Mouse (Mus musculus): ENCODE measurements around the gene Mrpl46. TPM values are rescaled to one million over a fixed set of nuclear protein-coding genes. Genes with fewer than 3 reads are reported as not detected.
A peak's percentile ranks its signal among the peaks of the same experiment; 100 is the strongest.

Mrpl46 gene
- 63.5 and 63.6 TPM in 2 replicates for polyA plus RNA-seq (2015; fragmentation: Nextera tagmentation; extraction: Ambion mirVana)

GRCm38 (mm10) chr7:78782639-78783581 is at the start of gene Mrpl46, which contains the start of gene Mrps11:
TSS of gene Mrpl46 (minus strand) at chr7:78783531.
TSS of gene Mrps11 (plus strand) at chr7:78783119.
- no peak within 1 kb of the TSS for H3K27ac ChIP-seq
- H3K4me3 ChIP-seq = peak within 1 kb of the TSS; percentile 87
- peak within 1 kb of the TSS; percentile 95 for H3K4me2 ChIP-seq
- peak; percentile 99 for ATAC-seq
- peaks cover 25% of the 10 kb centered on the region for H3K4me1 ChIP-seq
- H3K36me3 ChIP-seq (ENCODE audit: poor library complexity, severe bottlenecking) = peaks cover 34% of the 10 kb centered on the region
- WGBS = under 1% methylated on average over 44 of the region's 44 CpGs
- peak within 1 kb of the TSS; percentile 86 for H3K9ac ChIP-seq
- no peaks in the 10 kb centered on the region for H3K27me3 ChIP-seq
- H3K9me3 ChIP-seq (replicated peaks) = no peaks in the 10 kb centered on the region

- Histone ChIP-seq H3K27me3 (no peaks in the 10 kb centered on the region), H3K9me3 (replicated peaks) (no peaks in the 10 kb centered on the region), H3K27ac (peak overlapping the region; percentile 60; the same call in 1 of the 2 replicates), H3K4me1 (peaks cover 10% of the 10 kb centered on the region), H3K36me3 (ENCODE audit: poor library complexity, severe bottlenecking) (peaks cover 55% of the 10 kb centered on the region), H3K4me2 (no peak overlapping the region), H3K4me3 (no peak overlapping the region), H3K9ac (no peak overlapping the region)
- ATAC-seq = no peak
- 88% methylated on average over 14 of the region's 14 CpGs for WGBS
These were observed 44.5 kb upstream of the Mrpl46 start for GRCm38 (mm10) chr7:78827749-78828362.

- 53% methylated on average over 9 of the region's 9 CpGs for WGBS
- no peaks in the 10 kb centered on the region for H3K27me3 ChIP-seq
- H3K36me3 ChIP-seq (ENCODE audit: poor library complexity, severe bottlenecking) = peaks cover 58% of the 10 kb centered on the region
- H3K27ac ChIP-seq = peak overlapping the region; percentile 60
- ATAC-seq = peak; percentile 51; the same call in 1 of the 2 replicates
- no peak overlapping the region for H3K4me3 ChIP-seq
- peaks cover 10% of the 10 kb centered on the region for H3K4me1 ChIP-seq
- no peak overlapping the region for H3K4me2 ChIP-seq
- no peak overlapping the region for H3K9ac ChIP-seq
- H3K9me3 ChIP-seq (replicated peaks) = no peaks in the 10 kb centered on the region
These were observed 43.5 kb upstream of the Mrpl46 start for GRCm38 (mm10) chr7:78826682-78827385.

GRCm38 (mm10) chr7:78818336-78818735 is 35.0 kb upstream of the Mrpl46 start:
- no peak overlapping the region for H3K27ac ChIP-seq
- H3K36me3 ChIP-seq (ENCODE audit: poor library complexity, severe bottlenecking) = peaks cover 12% of the 10 kb centered on the region
- no peaks in the 10 kb centered on the region for H3K9me3 ChIP-seq (replicated peaks)
- no peak overlapping the region for H3K9ac ChIP-seq
- 85% methylated on average over 12 of the region's 12 CpGs for WGBS
- no peak for ATAC-seq
- H3K4me2 ChIP-seq = no peak overlapping the region
- peaks cover 8% of the 10 kb centered on the region; the same call in 1 of the 2 replicates for H3K4me1 ChIP-seq
- no peak overlapping the region for H3K4me3 ChIP-seq
- no peaks in the 10 kb centered on the region for H3K27me3 ChIP-seq

- Histone ChIP-seq H3K27me3 (no peaks in the 10 kb centered on the region), H3K4me2 (no peak overlapping the region), H3K4me1 (peaks cover 8% of the 10 kb centered on the region; the same call in 1 of the 2 replicates), H3K9me3 (replicated peaks) (no peaks in the 10 kb centered on the region), H3K9ac (no peak overlapping the region), H3K4me3 (no peak overlapping the region), H3K27ac (peak overlapping the region; percentile 51), H3K36me3 (ENCODE audit: poor library complexity, severe bottlenecking) (no peaks in the 10 kb centered on the region)
- 0 out of 2 replicates have a peak, but pooled peaks have one; percentile 33 for ATAC-seq
These were observed 31.4 kb upstream of the Mrpl46 start for GRCm38 (mm10) chr7:78814766-78815165.

- WGBS = 85% methylated on average over 6 of the region's 6 CpGs
- H3K4me3 ChIP-seq = no peak overlapping the region
- H3K9me3 ChIP-seq (replicated peaks) = no peaks in the 10 kb centered on the region
- no peak for ATAC-seq
- H3K27me3 ChIP-seq = no peaks in the 10 kb centered on the region
- H3K4me2 ChIP-seq = no peak overlapping the region
- H3K27ac ChIP-seq = peak overlapping the region; percentile 51
- H3K4me1 ChIP-seq = peaks cover 8% of the 10 kb centered on the region; the same call in 1 of the 2 replicates
- H3K9ac ChIP-seq = no peak overlapping the region
- H3K36me3 ChIP-seq (ENCODE audit: poor library complexity, severe bottlenecking) = no peaks in the 10 kb centered on the region
These were observed 30.5 kb upstream of the Mrpl46 start for GRCm38 (mm10) chr7:78813791-78814190.

GRCm38 (mm10) chr7:78807192-78807591 is 23.9 kb upstream of the Mrpl46 start:
- H3K9me3 ChIP-seq (replicated peaks) = no peaks in the 10 kb centered on the region
- no peaks in the 10 kb centered on the region for H3K4me1 ChIP-seq
- H3K27me3 ChIP-seq = no peaks in the 10 kb centered on the region
- no peak overlapping the region for H3K9ac ChIP-seq
- H3K4me3 ChIP-seq = no peak overlapping the region
- H3K27ac ChIP-seq = no peak overlapping the region
- no peak for ATAC-seq
- no peaks in the 10 kb centered on the region for H3K36me3 ChIP-seq (ENCODE audit: poor library complexity, severe bottlenecking)
- no peak overlapping the region for H3K4me2 ChIP-seq
- WGBS = 89% methylated on average over 4 of the region's 4 CpGs

- no peaks in the 10 kb centered on the region for H3K27me3 ChIP-seq
- H3K4me2 ChIP-seq = no peak overlapping the region
- 89% methylated on average over 3 of the region's 3 CpGs for WGBS
- no peaks in the 10 kb centered on the region for H3K9me3 ChIP-seq (replicated peaks)
- H3K4me3 ChIP-seq = no peak overlapping the region
- no peak overlapping the region for H3K27ac ChIP-seq
- no peak overlapping the region for H3K9ac ChIP-seq
- no peaks in the 10 kb centered on the region for H3K36me3 ChIP-seq (ENCODE audit: poor library complexity, severe bottlenecking)
- ATAC-seq = no peak
- H3K4me1 ChIP-seq = no peaks in the 10 kb centered on the region
These were observed 20.5 kb upstream of the Mrpl46 start for GRCm38 (mm10) chr7:78803841-78804240.

GRCm38 (mm10) chr7:78799730-78800496 is 16.6 kb upstream of the Mrpl46 start:
- H3K9ac ChIP-seq = no peak overlapping the region
- H3K9me3 ChIP-seq (replicated peaks) = no peaks in the 10 kb centered on the region
- peaks cover 15% of the 10 kb centered on the region for H3K4me1 ChIP-seq
- no peaks in the 10 kb centered on the region for H3K36me3 ChIP-seq (ENCODE audit: poor library complexity, severe bottlenecking)
- H3K27ac ChIP-seq = no peak overlapping the region
- H3K4me3 ChIP-seq = no peak overlapping the region
- WGBS = 78% methylated on average over 9 of the region's 9 CpGs
- no peak for ATAC-seq
- H3K27me3 ChIP-seq = no peaks in the 10 kb centered on the region
- no peak overlapping the region for H3K4me2 ChIP-seq

GRCm38 (mm10) chr7:78797843-78798455 is 14.6 kb upstream of the Mrpl46 start:
- Histone ChIP-seq H3K27ac (peak overlapping the region; percentile 87), H3K4me3 (no peak overlapping the region), H3K9ac (no peak overlapping the region), H3K9me3 (replicated peaks) (no peaks in the 10 kb centered on the region), H3K36me3 (ENCODE audit: poor library complexity, severe bottlenecking) (peaks cover 6% of the 10 kb centered on the region), H3K4me2 (no peak overlapping the region), H3K4me1 (peaks cover 15% of the 10 kb centered on the region), H3K27me3 (no peaks in the 10 kb centered on the region)
- WGBS = 39% methylated on average over 8 of the region's 9 CpGs
- peak; percentile 89 for ATAC-seq

GRCm38 (mm10) chr7:78796624-78797023 is 13.3 kb upstream of the Mrpl46 start:
- no peaks in the 10 kb centered on the region for H3K9me3 ChIP-seq (replicated peaks)
- H3K4me3 ChIP-seq = no peak overlapping the region
- peaks cover 15% of the 10 kb centered on the region for H3K4me1 ChIP-seq
- WGBS = 90% methylated on average over 3 of the region's 3 CpGs
- H3K4me2 ChIP-seq = no peak overlapping the region
- H3K27me3 ChIP-seq = no peaks in the 10 kb centered on the region
- H3K36me3 ChIP-seq (ENCODE audit: poor library complexity, severe bottlenecking) = peaks cover 19% of the 10 kb centered on the region
- no peak for ATAC-seq
- H3K27ac ChIP-seq = no peak overlapping the region
- no peak overlapping the region for H3K9ac ChIP-seq

All from forebrain, embryonic 13.5 days (tissue).